Mouse (Mus musculus) CH12F3 (cell line): ENCODE measurements around the gene Wdr82.

Experiments
- in situ Hi-C: fragments of 300-500 bp; cut with MboI; formaldehyde crosslinking; loops from 2 replicates; pipeline ENCODE4 v1.14.3; 2020; ENCODE audit warnings: low sequenced_read_pairs

The Wdr82 gene

GRCm38 (mm10) chr9:106170556-106171345 lies at the start of gene Wdr82:
Gene Wdr82 (plus strand): TSS chr9:106170928.
- in situ Hi-C loops = no loop called here

- in situ Hi-C loops = no loop called here
These were observed 47.1 kb upstream of the Wdr82 start for GRCm38 (mm10) chr9:106123599-106123998.

- in situ Hi-C loops = no loop called here
These were observed 43.9 kb upstream of the Wdr82 start for GRCm38 (mm10) chr9:106126786-106127251.

GRCm38 (mm10) chr9:106129072-106129471 lies 41.7 kb upstream of the Wdr82 start:
- in situ Hi-C loops = no loop called here

GRCm38 (mm10) chr9:106130250-106130649 lies 40.5 kb upstream of the Wdr82 start:
- in situ Hi-C loops = no loop called here

- in situ Hi-C loops = no loop called here
These were observed 33.0 kb upstream of the Wdr82 start for GRCm38 (mm10) chr9:106137671-106138216.

GRCm38 (mm10) chr9:106139763-106140162 lies 31.0 kb upstream of the Wdr82 start:
- in situ Hi-C loops = no loop called here

- in situ Hi-C loops = no loop called here
These were observed 28.8 kb upstream of the Wdr82 start for GRCm38 (mm10) chr9:106141955-106142354.

- in situ Hi-C loops = no loop called here
These were observed 26.6 kb upstream of the Wdr82 start for GRCm38 (mm10) chr9:106144176-106144575.

GRCm38 (mm10) chr9:106145582-106145981 lies 25.1 kb upstream of the Wdr82 start:
- in situ Hi-C loops = no loop called here

- in situ Hi-C loops = no loop called here
These were observed 23.4 kb upstream of the Wdr82 start for GRCm38 (mm10) chr9:106147281-106147680.

- in situ Hi-C loops = no loop called here
These were observed 22.8 kb upstream of the Wdr82 start for GRCm38 (mm10) chr9:106147851-106148431.

GRCm38 (mm10) chr9:106148541-106149398 lies 22.0 kb upstream of the Wdr82 start:
- in situ Hi-C loops = no loop called here

GRCm38 (mm10) chr9:106149399-106149754 lies 21.4 kb upstream of the Wdr82 start:
- in situ Hi-C loops = no loop called here

- in situ Hi-C loops = no loop called here
These were observed 16.6 kb upstream of the Wdr82 start for GRCm38 (mm10) chr9:106154106-106154505.

GRCm38 (mm10) chr9:106156419-106156818 lies 14.3 kb upstream of the Wdr82 start:
- in situ Hi-C loops = no loop called here

- in situ Hi-C loops = no loop called here
These were observed 13.7 kb upstream of the Wdr82 start for GRCm38 (mm10) chr9:106156921-106157622.

GRCm38 (mm10) chr9:106157623-106157925 lies 13.2 kb upstream of the Wdr82 start:
- in situ Hi-C loops = no loop called here

GRCm38 (mm10) chr9:106158037-106158491 lies 12.7 kb upstream of the Wdr82 start, which contains the start of gene Glyctk:
Gene Glyctk (minus strand): TSS chr9:106158138.
- in situ Hi-C loops = no loop called here

- in situ Hi-C loops = no loop called here
These were observed 11.5 kb upstream of the Wdr82 start for GRCm38 (mm10) chr9:106159237-106159636.
